8 mouse cellular contexts compared by ENCODE assay signal in genomic region chr11:70451797-70452498, GRCm38 (mm10). TPM values are rescaled to one million over a fixed set of nuclear protein-coding genes. Genes with fewer than 3 reads are reported as not detected.
A peak's percentile ranks its signal among the peaks of the same experiment; 100 is the strongest.
DNase-seq lines count a peak whose midpoint lies in the region; ATAC-seq and TF ChIP-seq lines count a peak whose summit lies in the region.

Gene Med11, plus strand, starts transcription at chr11:70451919.

- peak; percentile 100 for DNase-seq in CH12.LX (ENCODE audit: extremely low read depth)
- DNase-seq in c-Kit-positive CD71-positive TER-119-negative erythroid progenitor cells, embryonic 14.5 days (ENCODE audit: low read depth), result peak; percentile 95
- DNase-seq in forebrain, embryonic 11.5 days (ENCODE audit: low spot score), result peak; percentile 97
- peak; percentile 99 for DNase-seq in kidney, postnatal 36 days
- DNase-seq in telencephalon, adult 2 months (ENCODE audit: low read depth, low spot score), result peak; percentile 94

- H3K27ac ChIP-seq in CH12.LX (ENCODE audit: insufficient read depth, low read depth), result peak within 1 kb of the TSS; percentile 91
- H3K27ac ChIP-seq in forebrain, embryonic 11.5 days (ENCODE audit: low read depth, low read length), result peak within 1 kb of the TSS; percentile 92
- peak within 1 kb of the TSS; percentile 99 for H3K27ac ChIP-seq in heart, embryonic 16.5 days (ENCODE audit: low read length)
- peak within 1 kb of the TSS; percentile 96 for H3K27ac ChIP-seq in liver, embryonic 15.5 days (replicated peaks)
- H3K27ac ChIP-seq in neural tube, embryonic 12.5 days, result peak within 1 kb of the TSS; percentile 92

- H3K36me3 ChIP-seq in CH12.LX (replicated peaks in 1 of 2; ENCODE audit: control insufficient read depth in 1 of 2, insufficient read depth in 1 of 2, low read length in 1 of 2), result peaks cover 0 to 33% of the 10 kb centered on the region in 2 experiments
- no peaks in the 10 kb centered on the region; the same call in 1 of the 2 replicates for H3K36me3 ChIP-seq in forebrain, embryonic 11.5 days (ENCODE audit: control insufficient read depth, insufficient read depth, low read length)
- H3K36me3 ChIP-seq in heart, embryonic 16.5 days (ENCODE audit: control insufficient read depth, insufficient read depth), result peaks cover 2% of the 10 kb centered on the region; the same call in 1 of the 2 replicates
- H3K36me3 ChIP-seq in liver, embryonic 15.5 days (replicated peaks), result no peaks in the 10 kb centered on the region; the same call in 1 of the 2 replicates
- H3K36me3 ChIP-seq in neural tube, embryonic 12.5 days, result 0 out of 2 replicates have a peak, but pooled peaks cover 3% of the 10 kb centered on the region

- 0 out of 2 replicates have a peak, but pooled peaks have one; percentile 18 for TF ChIP-seq EP300 in CH12.LX (IDR thresholded peaks at IDR 0.05; ENCODE audit: low read length)

- H3K4me3 ChIP-seq in CH12.LX (replicated peaks in 1 of 3; ENCODE audit: low read depth in 2 of 3, low read length in 2 of 3, poor library complexity in 1 of 3), result peak within 1 kb of the TSS; percentile 68 to 91 (median 71)
- peak within 1 kb of the TSS; percentile 66 for H3K4me3 ChIP-seq in forebrain, embryonic 11.5 days (ENCODE audit: low read depth, low read length)
- H3K4me3 ChIP-seq in heart, embryonic 16.5 days (ENCODE audit: low read length), result peak within 1 kb of the TSS; percentile 84
- H3K4me3 ChIP-seq in liver, embryonic 15.5 days (replicated peaks), result peak within 1 kb of the TSS; percentile 76
- H3K4me3 ChIP-seq in neural tube, embryonic 12.5 days, result peak within 1 kb of the TSS; percentile 72

- ATAC-seq in forebrain, embryonic 11.5 days (replicated peaks; ENCODE audit: low FRiP score), result peak; percentile 96
- peak; percentile 99 for ATAC-seq in heart, embryonic 16.5 days (replicated peaks; ENCODE audit: extremely low read depth, insufficient read depth, low FRiP score)
- peak; percentile 95 for ATAC-seq in liver, embryonic 15.5 days (ENCODE audit: insufficient read depth)
- peak; percentile 94 for ATAC-seq in neural tube, embryonic 12.5 days (ENCODE audit: low FRiP score, low read depth)

- dilution Hi-C loops in CH12.LX (cut with MboI; ENCODE audit: extremely low pct_ligation_motif_present, extremely low pct_unique_long_range_greater_than_20kb, low sequenced_read_pairs), result no loop called here

- peak within 1 kb of the TSS; percentile 88 for H3K4me2 ChIP-seq in CH12.LX (ENCODE audit: insufficient read depth, low read depth, poor library complexity, severe bottlenecking)
- H3K4me2 ChIP-seq in forebrain, embryonic 11.5 days (ENCODE audit: low read depth, low read length, severe bottlenecking), result peak within 1 kb of the TSS; percentile 69
- H3K4me2 ChIP-seq in heart, embryonic 16.5 days (ENCODE audit: low read depth, low read length), result peak within 1 kb of the TSS; percentile 89
- H3K4me2 ChIP-seq in liver, embryonic 15.5 days, result peak within 1 kb of the TSS; percentile 84
- peak within 1 kb of the TSS; percentile 70 for H3K4me2 ChIP-seq in neural tube, embryonic 12.5 days (replicated peaks)

- H3K79me2 ChIP-seq in CH12.LX (replicated peaks; ENCODE audit: control insufficient read depth, extremely low read depth, insufficient read depth, poor library complexity, severe bottlenecking), result 0 out of 2 replicates have a peak, but pooled peaks cover 5% of the 10 kb centered on the region

- peak; percentile 24 to 98; a peak in 3 of 4 replicates for TF ChIP-seq CTCF in CH12.LX (conservative IDR thresholded peaks at IDR 0.05 in 1 of 2, IDR thresholded peaks at IDR 0.05 in 1 of 2; ENCODE audit: low read depth in 2 of 2, low read length in 2 of 2)

- TF ChIP-seq RAD21 in CH12.LX (IDR thresholded peaks at IDR 0.05; ENCODE audit: low read depth, low read length), result peak; percentile 76

- peaks cover 10 to 57% of the 10 kb centered on the region in 2 experiments for H3K4me1 ChIP-seq in CH12.LX (ENCODE audit: control insufficient read depth in 1 of 2, insufficient read depth in 2 of 2)
- H3K4me1 ChIP-seq in forebrain, embryonic 11.5 days (replicated peaks; ENCODE audit: control insufficient read depth, insufficient read depth, low read length), result peaks cover 2% of the 10 kb centered on the region; the same call in 1 of the 2 replicates
- H3K4me1 ChIP-seq in heart, embryonic 16.5 days (ENCODE audit: control insufficient read depth, insufficient read depth, low read length), result peaks cover 12% of the 10 kb centered on the region
- peaks cover 24% of the 10 kb centered on the region for H3K4me1 ChIP-seq in liver, embryonic 15.5 days (replicated peaks)
- H3K4me1 ChIP-seq in neural tube, embryonic 12.5 days, result peaks cover 17% of the 10 kb centered on the region

- no peaks in the 10 kb centered on the region for H3K9me3 ChIP-seq in CH12.LX (replicated peaks; ENCODE audit: low read length)
- H3K9me3 ChIP-seq in forebrain, embryonic 11.5 days (ENCODE audit: control insufficient read depth, low read length), result no peaks in the 10 kb centered on the region
- no peaks in the 10 kb centered on the region for H3K9me3 ChIP-seq in heart, embryonic 16.5 days (replicated peaks; ENCODE audit: control insufficient read depth, low read length)
- no peaks in the 10 kb centered on the region for H3K9me3 ChIP-seq in liver, embryonic 15.5 days (replicated peaks)
- no peaks in the 10 kb centered on the region for H3K9me3 ChIP-seq in neural tube, embryonic 12.5 days

- H3K9ac ChIP-seq in CH12.LX (ENCODE audit: insufficient read depth, low read depth), result peak within 1 kb of the TSS; percentile 80
- H3K9ac ChIP-seq in forebrain, embryonic 11.5 days (ENCODE audit: low read length), result peak within 1 kb of the TSS; percentile 78
- H3K9ac ChIP-seq in heart, embryonic 16.5 days (ENCODE audit: low read length), result peak within 1 kb of the TSS; percentile 93
- H3K9ac ChIP-seq in liver, embryonic 15.5 days, result peak within 1 kb of the TSS; percentile 83
- H3K9ac ChIP-seq in neural tube, embryonic 12.5 days, result peak within 1 kb of the TSS; percentile 71

- in situ Hi-C loops in CH12.LX (cut with MboI; ENCODE audit: low pct_ligation_motif_present, low pct_unique_long_range_greater_than_20kb, low sequenced_read_pairs), result no loop called here

- WGBS in forebrain, embryonic 11.5 days, result under 1% methylated on average over 46 of the region's 46 CpGs
- WGBS in heart, embryonic 16.5 days, result under 1% methylated on average over 45 of the region's 46 CpGs
- WGBS in liver, embryonic 15.5 days (ENCODE audit: insufficient replicate concordance), result under 1% methylated on average over 46 of the region's 46 CpGs
- under 1% methylated on average over 46 of the region's 46 CpGs for WGBS in neural tube, embryonic 12.5 days

- no peaks in the 10 kb centered on the region for H3K27me3 ChIP-seq in CH12.LX (replicated peaks)
- no peaks in the 10 kb centered on the region for H3K27me3 ChIP-seq in forebrain, embryonic 11.5 days (ENCODE audit: control insufficient read depth, insufficient read depth, low read length)
- H3K27me3 ChIP-seq in heart, embryonic 16.5 days (ENCODE audit: control insufficient read depth, insufficient read depth, low read length), result no peaks in the 10 kb centered on the region
- H3K27me3 ChIP-seq in liver, embryonic 15.5 days, result peaks cover 4% of the 10 kb centered on the region; the same call in 1 of the 2 replicates
- H3K27me3 ChIP-seq in neural tube, embryonic 12.5 days (replicated peaks), result no peaks in the 10 kb centered on the region

- TF ChIP-seq POLR2A in CH12.LX (IDR thresholded peaks at IDR 0.05; ENCODE audit: low read depth, low read length), result peak; percentile 97

TF ChIP-seq in CH12.LX, 34 proteins besides CTCF, POLR2A, EP300 and RAD21 (continues in another document):
- TF ChIP-seq RCOR1 (conservative IDR thresholded peaks at IDR 0.05; ENCODE audit: low read depth, low read length), result no peak; the same call in 1 of the 2 replicates
- 0 out of 2 replicates have a peak, but pooled peaks have one; percentile 38 for TF ChIP-seq ZNF384 (IDR thresholded peaks at IDR 0.05; ENCODE audit: low read depth, low read length)
- TF ChIP-seq GABPA (IDR thresholded peaks at IDR 0.05; ENCODE audit: insufficient replicate concordance, low read depth, low read length), result peak; percentile 72; the same call in 1 of the 2 replicates
- TF ChIP-seq BHLHE40 (IDR thresholded peaks at IDR 0.05; ENCODE audit: low read depth, low read length), result peak; percentile 96
- TF ChIP-seq MAZ (IDR thresholded peaks at IDR 0.05; ENCODE audit: low read depth, low read length), result peak; percentile 73; the same call in 1 of the 2 replicates
- peak; percentile 73; the same call in 1 of the 2 replicates for TF ChIP-seq IRF4 (IDR thresholded peaks at IDR 0.05; ENCODE audit: low read depth, low read length)
- TF ChIP-seq ETS1 (conservative IDR thresholded peaks at IDR 0.05; ENCODE audit: low read depth, low read length), result peak; percentile 62
- TF ChIP-seq MAX (IDR thresholded peaks at IDR 0.05; ENCODE audit: low read length), result peak; percentile 99
- peak; percentile 97 for TF ChIP-seq NRF1 (IDR thresholded peaks at IDR 0.05; ENCODE audit: low read depth, low read length)
- no peak for TF ChIP-seq PAX5 (IDR thresholded peaks at IDR 0.05; ENCODE audit: low read length)
- no peak; the same call in 1 of the 2 replicates for TF ChIP-seq JUND (conservative IDR thresholded peaks at IDR 0.05; ENCODE audit: low read depth, low read length)
- no peak for TF ChIP-seq ZKSCAN1 (IDR thresholded peaks at IDR 0.05; ENCODE audit: borderline replicate concordance, low read depth, low read length)
- no peak; the same call in 1 of the 2 replicates for TF ChIP-seq ZC3H11A (IDR thresholded peaks at IDR 0.05; ENCODE audit: low read depth, low read length)
- TF ChIP-seq MAFK (IDR thresholded peaks at IDR 0.05; ENCODE audit: insufficient replicate concordance, low read length), result 0 out of 2 replicates have a peak, but pooled peaks have one; percentile 9
- TF ChIP-seq ELF1 (IDR thresholded peaks at IDR 0.05; ENCODE audit: low read depth, low read length), result peak; percentile 100
- peak; percentile 99 for TF ChIP-seq MXI1 (IDR thresholded peaks at IDR 0.05; ENCODE audit: low read depth, low read length)
- peak; percentile 34 for TF ChIP-seq USF2 (conservative IDR thresholded peaks at IDR 0.05; ENCODE audit: low read depth, low read length)
- peak; percentile 97 for TF ChIP-seq HCFC1 (IDR thresholded peaks at IDR 0.05; ENCODE audit: low read depth, low read length)
- TF ChIP-seq NELFE (IDR thresholded peaks at IDR 0.05; ENCODE audit: low read depth, low read length), result peak; percentile 92
- TF ChIP-seq ZMIZ1 (IDR thresholded peaks at IDR 0.05; ENCODE audit: low read depth, low read length), result peak; percentile 89

RNA-seq across cellular contexts. Expression of gene Med11, which starts in this region (rescaled TPM):
- total RNA-seq in CH12.LX (2012; rRNA removed), result 52.2 and 59.7 TPM in 2 replicates
- total RNA-seq in CH12.LX (2014; rRNA removed), result 70.3 and 79.9 TPM in 2 replicates
- 74.3 and 91.6 TPM in 2 replicates for polyA plus RNA-seq in CH12.LX (2012; ENCODE audit: insufficient read length, low read depth)
- polyA plus RNA-seq in forebrain, embryonic 11.5 days (2014; fragmentation: Nextera tagmentation; extraction: Ambion mirVana), result 40.9 and 46.0 TPM in 2 replicates
- polyA plus RNA-seq in heart, embryonic 16.5 days (2015; fragmentation: Nextera tagmentation; extraction: Ambion mirVana), result 25.2 and 27.8 TPM in 2 replicates
- polyA plus RNA-seq in liver, embryonic 15.5 days (2015; fragmentation: Nextera tagmentation; extraction: Ambion mirVana), result 13.2 and 14.4 TPM in 2 replicates
- 35.8 and 38.8 TPM in 2 replicates for polyA plus RNA-seq in neural tube, embryonic 12.5 days (2016; fragmentation: Nextera tagmentation; extraction: Ambion mirVana)

Comparison
In these comparisons a context has a peak if more than half of its experiments do, and no peak if none do; other contexts are left out.
1. Peak in every context shown above with its lines: DNase-seq, ATAC-seq, H3K4me3 ChIP-seq and H3K27ac ChIP-seq.